Mouse (Mus musculus) 3T3-L1 (cell line): Measurements from ENCODE around the gene Mturn.

Experiments used
- DNase-seq: peaks from one replicate; pipeline ENCODE4 v3.0.0-alpha.2; 2015; ENCODE audit warnings: low read depth, low spot score

The Mturn gene

GRCm38 (mm10) chr6:54698691-54699476 is 17.5 kb downstream of the Mturn start:
- peak; percentile 67 for DNase-seq

GRCm38 (mm10) chr6:54699477-54700056 is 18.1 kb downstream of the Mturn start:
- DNase-seq = no peak

GRCm38 (mm10) chr6:54700516-54700915 is 19.1 kb downstream of the Mturn start:
- DNase-seq = no peak

- no peak for DNase-seq
Observed at GRCm38 (mm10) chr6:54701901-54702300, 20.5 kb downstream of the Mturn start.

GRCm38 (mm10) chr6:54703633-54704538 is 22.5 kb downstream of the Mturn start:
- no peak for DNase-seq

GRCm38 (mm10) chr6:54704539-54704845 is 23.1 kb downstream of the Mturn start:
- no peak for DNase-seq

GRCm38 (mm10) chr6:54704847-54705246 is 23.4 kb downstream of the Mturn start:
- DNase-seq = no peak

GRCm38 (mm10) chr6:54705387-54705909 is 24.0 kb downstream of the Mturn start:
- peak; percentile 88 for DNase-seq

- no peak for DNase-seq
Observed at GRCm38 (mm10) chr6:54706099-54706498, 24.7 kb downstream of the Mturn start.

GRCm38 (mm10) chr6:54706611-54707172 is 25.3 kb downstream of the Mturn start:
- no peak for DNase-seq

GRCm38 (mm10) chr6:54708646-54709045 is 27.2 kb downstream of the Mturn start:
- DNase-seq = no peak

- DNase-seq = no peak
Observed at GRCm38 (mm10) chr6:54715697-54716096, 34.3 kb downstream of the Mturn start.

GRCm38 (mm10) chr6:54718779-54719685 is 37.6 kb downstream of the Mturn start:
- DNase-seq = no peak

GRCm38 (mm10) chr6:54719686-54720310 is 38.4 kb downstream of the Mturn start:
- no peak for DNase-seq

- DNase-seq = no peak
Observed at GRCm38 (mm10) chr6:54720512-54721251, 39.3 kb downstream of the Mturn start.

- DNase-seq = no peak
Observed at GRCm38 (mm10) chr6:54721252-54721635, 39.8 kb downstream of the Mturn start.

- DNase-seq = no peak
Observed at GRCm38 (mm10) chr6:54726309-54726708, 44.9 kb downstream of the Mturn start.

- DNase-seq = no peak
Observed at GRCm38 (mm10) chr6:54726796-54727195, 45.4 kb downstream of the Mturn start.

- DNase-seq = no peak
Observed at GRCm38 (mm10) chr6:54727416-54727815, 46.0 kb downstream of the Mturn start.
